Mouse (Mus musculus) ovary, postnatal 14 days (tissue): ENCODE measurements around the gene Deaf1.

Experiments used
- DNase-seq: peaks from one replicate; pipeline ENCODE4 v3.0.0; 2022; ENCODE audit warnings: low spot score

Gene Deaf1

GRCm38 (mm10) chr7:141327469-141328372 is at the start of gene Deaf1, which contains the start of gene Tmem80:
Deaf1 (minus strand) TSS chr7:141327690.
Tmem80 (plus strand) TSS chr7:141327739.
- peak; percentile 97 for DNase-seq

- DNase-seq, result no peak
Observed at GRCm38 (mm10) chr7:141374399-141374798, 46.9 kb upstream of the Deaf1 start.

GRCm38 (mm10) chr7:141373611-141374010 is 46.1 kb upstream of the Deaf1 start:
- DNase-seq, result no peak

GRCm38 (mm10) chr7:141371942-141372595 is 44.6 kb upstream of the Deaf1 start:
- DNase-seq, result no peak

GRCm38 (mm10) chr7:141369918-141370317 is 42.4 kb upstream of the Deaf1 start:
- DNase-seq, result no peak

GRCm38 (mm10) chr7:141367358-141367757 is 39.9 kb upstream of the Deaf1 start:
- no peak for DNase-seq

- DNase-seq, result no peak
Observed at GRCm38 (mm10) chr7:141365049-141365445, 37.6 kb upstream of the Deaf1 start.

GRCm38 (mm10) chr7:141364349-141365048 is 37.0 kb upstream of the Deaf1 start:
- DNase-seq, result no peak

- DNase-seq, result no peak
Observed at GRCm38 (mm10) chr7:141363752-141364125, 36.2 kb upstream of the Deaf1 start.

GRCm38 (mm10) chr7:141363106-141363751 is 35.7 kb upstream of the Deaf1 start:
- peak; percentile 67 for DNase-seq

GRCm38 (mm10) chr7:141361510-141361909 is 34.0 kb upstream of the Deaf1 start:
- DNase-seq, result peak; percentile 41

- DNase-seq, result no peak
Observed at GRCm38 (mm10) chr7:141356971-141357370, 29.5 kb upstream of the Deaf1 start.

GRCm38 (mm10) chr7:141355626-141356326 is 28.3 kb upstream of the Deaf1 start:
- DNase-seq, result no peak

GRCm38 (mm10) chr7:141355051-141355450 is 27.6 kb upstream of the Deaf1 start:
- DNase-seq, result no peak

- no peak for DNase-seq
Observed at GRCm38 (mm10) chr7:141351061-141351460, 23.6 kb upstream of the Deaf1 start.

- DNase-seq, result no peak
Observed at GRCm38 (mm10) chr7:141344787-141345186, 17.3 kb upstream of the Deaf1 start.

- no peak for DNase-seq
Observed at GRCm38 (mm10) chr7:141343696-141344095, 16.2 kb upstream of the Deaf1 start.

GRCm38 (mm10) chr7:141343230-141343629 is 15.7 kb upstream of the Deaf1 start:
- no peak for DNase-seq

GRCm38 (mm10) chr7:141341689-141342226 is 14.3 kb upstream of the Deaf1 start:
- DNase-seq, result no peak

- DNase-seq, result no peak
Observed at GRCm38 (mm10) chr7:141340476-141340875, 13.0 kb upstream of the Deaf1 start.

GRCm38 (mm10) chr7:141340023-141340422 is 12.5 kb upstream of the Deaf1 start:
- DNase-seq, result no peak
